Mouse (Mus musculus) cerebellum, adult 2 months (tissue): Measurements from ENCODE around the gene Nid1.

ENCODE experiments used
- CTCF ChIP-seq: fragments of 200-500 bp; IDR thresholded peaks from 2 replicates; pipeline ENCODE4 v1.5.1; 2011; ENCODE audit warnings: low read depth, mild to moderate bottlenecking, control low read depth, low read length, moderate library complexity, borderline replicate concordance; ENCODE audit not compliant: insufficient read depth
- POLR2A ChIP-seq: fragments of 200-500 bp; IDR thresholded peaks from 2 replicates; pipeline ENCODE4 v1.6.1; 2011; ENCODE audit warnings: low read length, control low read depth, borderline replicate concordance; ENCODE audit not compliant: insufficient read depth

DNA sequence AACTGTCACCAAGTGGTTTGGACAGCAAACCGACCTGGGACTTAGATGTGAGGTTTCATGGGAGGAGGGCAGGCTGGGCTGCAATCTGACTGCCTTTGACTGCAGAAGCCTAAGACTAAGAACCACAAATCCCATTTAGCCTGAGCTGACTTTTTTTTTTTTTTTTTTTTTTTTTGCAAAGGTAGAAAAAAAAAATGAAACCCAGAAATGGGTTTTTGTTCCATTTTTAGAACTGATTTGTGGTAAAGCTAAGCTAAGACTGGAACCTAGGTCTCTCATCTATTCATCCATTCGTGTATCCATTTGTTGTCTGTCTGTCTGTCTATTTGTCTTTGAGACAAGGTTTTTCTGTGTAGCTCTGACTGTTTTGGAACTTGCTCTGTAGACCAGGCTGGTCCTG lies 120.9 kb downstream of the Nid1 start:
- TF ChIP-seq CTCF (no peak), POLR2A (no peak)
